Mouse (Mus musculus) megakaryocyte, embryonic 14.5 days (primary cell): ENCODE data around the gene Tulp2.
A peak's percentile ranks its signal among the peaks of the same experiment; 100 is the strongest.

ENCODE experiments used
- FLI1 ChIP-seq: IDR thresholded peaks from 2 replicates; pipeline ENCODE4 v1.6.1; 2012; ENCODE audit warnings: low read length, inconsistent platforms, mixed read lengths
- GATA1 ChIP-seq: IDR thresholded peaks from 3 replicates; pipeline ENCODE4 v1.6.1; 2012; ENCODE audit warnings: mixed read lengths, low read length, inconsistent platforms, borderline replicate concordance

GRCm38 (mm10) chr7:45433835-45434202 is 47.9 kb upstream of the Tulp2 start:
- TF ChIP-seq GATA1, result no peak
- 0 out of 2 replicates have a peak, but pooled peaks have one; percentile 20 for TF ChIP-seq FLI1
